ENCODE assay signal across 18 mouse cellular contexts in genomic region chr9:120769056-120769455, GRCm38 (mm10).
A peak's percentile ranks its signal among the peaks of the same experiment; 100 is the strongest.
DNase-seq lines count a peak whose midpoint lies in the region; ATAC-seq and TF ChIP-seq lines count a peak whose summit lies in the region.
"Had no signal": no experiment of that assay in that cellular context is flagged by ENCODE, and none has a peak within 500 bp of the region (broad histone marks: within the 10 kb centered on the region; RNA-seq: fewer than 3 reads in every experiment).

No protein-coding gene starts in this region.

- H3K4me3 ChIP-seq in intestine, embryonic 14.5 days (ENCODE audit: low read depth, low read length): no peak overlapping the region
- no peak overlapping the region for H3K4me3 ChIP-seq in intestine, postnatal 0 days (ENCODE audit: low read depth, low read length)
- H3K4me3 ChIP-seq in embryonic facial prominence, embryonic 12.5 days: no peak overlapping the region
- H3K4me3 ChIP-seq in stomach, embryonic 15.5 days (replicated peaks): no peak overlapping the region
- H3K4me3 ChIP-seq: hindbrain, embryonic 10.5 days; liver, embryonic 12.5 days had no signal

- DNase-seq in intestine, embryonic 14.5 days (ENCODE audit: low spot score): no peak
- DNase-seq in forelimb bud, embryonic 11.5 days (ENCODE audit: low read depth, low spot score): peak; percentile 28
- DNase-seq in layer of hippocampus, postnatal 10 days (ENCODE audit: low spot score in 2 of 2): no peak
- DNase-seq in left cerebral cortex, postnatal 25 days (ENCODE audit: low spot score in 2 of 2): no peak
- DNase-seq: cerebellum, adult 18-20 months; cerebellum, postnatal 36 days; gastrocnemius, postnatal 14 days; kidney, adult 9 months; kidney, postnatal 36 days; lung, adult 2 months; lung, postnatal 36 days; right cerebral cortex, postnatal 4 days; thymus, postnatal 36 days had no signal

- TF ChIP-seq CTCF in intestine, postnatal 0 days (IDR thresholded peaks at IDR 0.05; ENCODE audit: low read depth): no peak

- H3K4me2 ChIP-seq in intestine, embryonic 14.5 days (ENCODE audit: low read length): no peak overlapping the region
- H3K4me2 ChIP-seq in intestine, postnatal 0 days (replicated peaks; ENCODE audit: low read depth): no peak overlapping the region
- H3K4me2 ChIP-seq in embryonic facial prominence, embryonic 12.5 days (replicated peaks): no peak overlapping the region
- H3K4me2 ChIP-seq in stomach, embryonic 15.5 days: no peak overlapping the region
- H3K4me2 ChIP-seq: liver, embryonic 12.5 days had no signal

- intact Hi-C loops in left cerebral cortex, postnatal 25 days (cut with DNase I): no loop called here

- H3K4me1 ChIP-seq in intestine, embryonic 14.5 days (replicated peaks; ENCODE audit: control insufficient read depth, insufficient read depth, low read length): peaks cover 43% of the 10 kb centered on the region
- H3K4me1 ChIP-seq in intestine, postnatal 0 days (replicated peaks; ENCODE audit: control insufficient read depth, insufficient read depth, low read length): peaks cover 10% of the 10 kb centered on the region
- H3K4me1 ChIP-seq in embryonic facial prominence, embryonic 12.5 days: peaks cover 36% of the 10 kb centered on the region
- H3K4me1 ChIP-seq in stomach, embryonic 15.5 days: peaks cover 24% of the 10 kb centered on the region

- H3K9ac ChIP-seq in intestine, embryonic 14.5 days (ENCODE audit: low read length): no peak overlapping the region
- H3K9ac ChIP-seq in intestine, postnatal 0 days (ENCODE audit: low read depth, low read length): no peak overlapping the region
- H3K9ac ChIP-seq in embryonic facial prominence, embryonic 12.5 days: no peak overlapping the region
- H3K9ac ChIP-seq in stomach, embryonic 15.5 days: no peak overlapping the region
- H3K9ac ChIP-seq: liver, embryonic 12.5 days had no signal

- no peaks in the 10 kb centered on the region for H3K36me3 ChIP-seq in intestine, embryonic 14.5 days (ENCODE audit: control insufficient read depth, insufficient read depth, low read length)
- H3K36me3 ChIP-seq in intestine, postnatal 0 days (ENCODE audit: control insufficient read depth, insufficient read depth): no peaks in the 10 kb centered on the region
- H3K36me3 ChIP-seq in embryonic facial prominence, embryonic 12.5 days: no peaks in the 10 kb centered on the region
- no peaks in the 10 kb centered on the region for H3K36me3 ChIP-seq in stomach, embryonic 15.5 days
- H3K36me3 ChIP-seq: hindbrain, embryonic 10.5 days; liver, embryonic 12.5 days had no signal

- H3K9me3 ChIP-seq in intestine, embryonic 14.5 days (ENCODE audit: control insufficient read depth, low read length): no peaks in the 10 kb centered on the region
- no peaks in the 10 kb centered on the region for H3K9me3 ChIP-seq in intestine, postnatal 0 days (ENCODE audit: control insufficient read depth)
- H3K9me3 ChIP-seq in embryonic facial prominence, embryonic 12.5 days: no peaks in the 10 kb centered on the region
- H3K9me3 ChIP-seq in stomach, embryonic 15.5 days: no peaks in the 10 kb centered on the region
- H3K9me3 ChIP-seq: liver, embryonic 12.5 days had no signal

- H3K27ac ChIP-seq in intestine, embryonic 14.5 days (ENCODE audit: low read depth): 0 out of 2 replicates have a peak overlapping the region, but pooled peaks have one; percentile 2
- H3K27ac ChIP-seq in intestine, postnatal 0 days (ENCODE audit: low read depth, low read length): no peak overlapping the region
- peak overlapping the region; percentile 88 for H3K27ac ChIP-seq in embryonic facial prominence, embryonic 12.5 days
- peak overlapping the region; percentile 46; the same call in 1 of the 2 replicates for H3K27ac ChIP-seq in stomach, embryonic 15.5 days
- H3K27ac ChIP-seq: liver, embryonic 12.5 days had no signal

- no peaks in the 10 kb centered on the region for H3K27me3 ChIP-seq in intestine, embryonic 14.5 days (replicated peaks; ENCODE audit: control insufficient read depth, insufficient read depth, low read length)
- H3K27me3 ChIP-seq in intestine, postnatal 0 days (replicated peaks; ENCODE audit: control insufficient read depth, insufficient read depth, low read length): no peaks in the 10 kb centered on the region
- no peaks in the 10 kb centered on the region for H3K27me3 ChIP-seq in embryonic facial prominence, embryonic 12.5 days
- H3K27me3 ChIP-seq in stomach, embryonic 15.5 days (replicated peaks): no peaks in the 10 kb centered on the region
- H3K27me3 ChIP-seq: liver, embryonic 12.5 days had no signal

- WGBS in intestine, embryonic 14.5 days: 54% methylated on average over 8 of the region's 8 CpGs
- WGBS in intestine, postnatal 0 days: 68% methylated on average over 8 of the region's 8 CpGs
- 65% methylated on average over 8 of the region's 8 CpGs for WGBS in embryonic facial prominence, embryonic 12.5 days
- 57% methylated on average over 8 of the region's 8 CpGs for WGBS in stomach, embryonic 15.5 days

- no peak for ATAC-seq in intestine, embryonic 14.5 days (replicated peaks; ENCODE audit: low FRiP score, low TSS enrichment, low read depth)
- ATAC-seq in intestine, postnatal 0 days: no peak
- no peak for ATAC-seq in embryonic facial prominence, embryonic 12.5 days (ENCODE audit: insufficient number of reproducible peaks, insufficient read depth, low FRiP score, low TSS enrichment)
- no peak for ATAC-seq in stomach, embryonic 15.5 days (ENCODE audit: insufficient read depth, low FRiP score, low read depth)
- ATAC-seq: liver, embryonic 12.5 days had no signal
